Comparison of ENCODE assay signal across 18 mouse cellular contexts in the genomic region with DNA sequence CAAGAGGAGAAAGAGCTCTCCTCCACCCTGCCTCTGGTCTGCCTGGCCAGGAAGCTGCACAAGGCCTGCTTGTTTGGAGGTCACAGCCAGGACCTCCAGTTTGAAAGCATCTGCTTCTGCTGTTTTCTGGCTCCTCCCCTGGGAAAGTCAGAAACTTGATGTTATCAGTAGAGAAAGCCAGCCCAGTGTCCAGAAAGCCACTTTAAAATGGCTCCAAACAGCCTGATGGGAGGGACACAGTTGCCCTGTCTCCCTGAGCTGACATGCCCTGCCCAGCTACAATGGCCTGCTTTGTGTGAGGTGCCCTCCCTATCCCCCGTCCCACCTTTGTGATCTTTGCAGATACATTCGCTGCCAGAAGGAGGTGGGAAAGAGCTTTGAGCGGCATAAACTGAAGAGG. TPM values are rescaled to one million over a fixed set of nuclear protein-coding genes. Genes with fewer than 3 reads are reported as not detected.
DNase-seq lines count a peak whose midpoint lies in the region; ATAC-seq and TF ChIP-seq lines count a peak whose summit lies in the region.
"Had no signal": no experiment of that assay in that cellular context is flagged by ENCODE, and none has a peak within 500 bp of the region (broad histone marks: within the 10 kb centered on the region; RNA-seq: fewer than 3 reads in every experiment).

No protein-coding gene starts in this region.

- no peak for TF ChIP-seq POLR2A in testis, adult 2 months (IDR thresholded peaks at IDR 0.05; ENCODE audit: control insufficient read depth, low read depth, low read length)

- H3K27ac ChIP-seq in heart, embryonic 10.5 days = peak overlapping the region; percentile 52; the same call in 1 of the 2 replicates
- H3K27ac ChIP-seq in hindbrain, embryonic 12.5 days = peak overlapping the region; percentile 66; the same call in 1 of the 2 replicates
- H3K27ac ChIP-seq in hindbrain, embryonic 16.5 days (ENCODE audit: low read depth, low read length) = no peak overlapping the region
- H3K27ac ChIP-seq in testis, adult 2 months (ENCODE audit: control insufficient read depth, insufficient read depth, low read depth, low read length) = peak overlapping the region; percentile 46; the same call in 1 of the 2 replicates
- H3K27ac ChIP-seq: forebrain, embryonic 13.5 days; limb, embryonic 13.5 days had no signal

- 69% methylated on average over 3 of the region's 3 CpGs for WGBS in heart, embryonic 10.5 days
- 73% methylated on average over 3 of the region's 3 CpGs for WGBS in hindbrain, embryonic 12.5 days
- 75% methylated on average over 3 of the region's 3 CpGs for WGBS in hindbrain, embryonic 16.5 days

- H3K9ac ChIP-seq in hindbrain, embryonic 12.5 days = no peak overlapping the region
- H3K9ac ChIP-seq in hindbrain, embryonic 16.5 days (ENCODE audit: low read depth, low read length) = no peak overlapping the region
- H3K9ac ChIP-seq: forebrain, embryonic 13.5 days; limb, embryonic 13.5 days had no signal

- H3K4me1 ChIP-seq in heart, embryonic 10.5 days = peaks cover 61% of the 10 kb centered on the region
- H3K4me1 ChIP-seq in hindbrain, embryonic 12.5 days = peaks cover 26% of the 10 kb centered on the region
- no peaks in the 10 kb centered on the region for H3K4me1 ChIP-seq in hindbrain, embryonic 16.5 days (ENCODE audit: control insufficient read depth, insufficient read depth, low read depth, low read length)
- peaks cover 8% of the 10 kb centered on the region for H3K4me1 ChIP-seq in testis, adult 2 months (ENCODE audit: control insufficient read depth, insufficient read depth, low read length)

- ATAC-seq in hindbrain, embryonic 12.5 days (ENCODE audit: low FRiP score) = no peak
- ATAC-seq in hindbrain, embryonic 16.5 days = no peak
- ATAC-seq: forebrain, embryonic 13.5 days had no signal

- DNase-seq in heart, embryonic 10.5 days (ENCODE audit: low spot score) = peak; percentile 74
- DNase-seq in heart, adult 11 months = no peak
- DNase-seq in testis, postnatal 14 days (ENCODE audit: low spot score) = no peak
- no peak for DNase-seq in lung, postnatal 25 days (ENCODE audit: low spot score)
- no peak for DNase-seq in urinary bladder, adult 18-20 months (ENCODE audit: low spot score in 2 of 2)
- DNase-seq: adrenal gland, adult 2 months; cerebellum, adult 9-10 months; heart, postnatal 36 days; kidney, adult 2 months; kidney, postnatal 4 days had no signal

- peaks cover 80% of the 10 kb centered on the region for H3K36me3 ChIP-seq in heart, embryonic 10.5 days
- H3K36me3 ChIP-seq in hindbrain, embryonic 12.5 days = peaks cover 79% of the 10 kb centered on the region
- H3K36me3 ChIP-seq in hindbrain, embryonic 16.5 days (ENCODE audit: control insufficient read depth, insufficient read depth, low read length) = peaks cover 54% of the 10 kb centered on the region
- peaks cover 1% of the 10 kb centered on the region for H3K36me3 ChIP-seq in testis, adult 2 months (ENCODE audit: control insufficient read depth, insufficient read depth, low read length)

- H3K9me3 ChIP-seq in heart, embryonic 10.5 days = no peaks in the 10 kb centered on the region
- H3K9me3 ChIP-seq in hindbrain, embryonic 12.5 days (replicated peaks) = no peaks in the 10 kb centered on the region
- H3K9me3 ChIP-seq in hindbrain, embryonic 16.5 days (ENCODE audit: control insufficient read depth, low read length) = no peaks in the 10 kb centered on the region
- H3K9me3 ChIP-seq: forebrain, embryonic 13.5 days; limb, embryonic 13.5 days; megakaryocyte, embryonic 14.5 days had no signal

- no peak overlapping the region for H3K4me3 ChIP-seq in heart, embryonic 10.5 days
- H3K4me3 ChIP-seq in hindbrain, embryonic 12.5 days = no peak overlapping the region
- no peak overlapping the region for H3K4me3 ChIP-seq in hindbrain, embryonic 16.5 days (ENCODE audit: low read length)
- H3K4me3 ChIP-seq in testis, adult 2 months (ENCODE audit: control insufficient read depth, low read depth, low read length) = no peak overlapping the region
- H3K4me3 ChIP-seq: forebrain, embryonic 13.5 days; limb, embryonic 13.5 days; megakaryocyte, embryonic 14.5 days had no signal

- H3K4me2 ChIP-seq in hindbrain, embryonic 12.5 days (replicated peaks) = no peak overlapping the region
- no peak overlapping the region for H3K4me2 ChIP-seq in hindbrain, embryonic 16.5 days (ENCODE audit: low read length)
- H3K4me2 ChIP-seq: forebrain, embryonic 13.5 days; limb, embryonic 13.5 days had no signal

- peaks cover 5% of the 10 kb centered on the region for H3K27me3 ChIP-seq in heart, embryonic 10.5 days (ENCODE audit: insufficient read depth, poor library complexity, severe bottlenecking)
- H3K27me3 ChIP-seq in hindbrain, embryonic 12.5 days = peaks cover 9% of the 10 kb centered on the region
- no peaks in the 10 kb centered on the region for H3K27me3 ChIP-seq in hindbrain, embryonic 16.5 days (replicated peaks; ENCODE audit: control insufficient read depth, insufficient read depth, low read length)
- H3K27me3 ChIP-seq in testis, adult 2 months (ENCODE audit: control insufficient read depth, insufficient read depth, low read length) = no peaks in the 10 kb centered on the region

- TF ChIP-seq CTCF in testis, adult 2 months (IDR thresholded peaks at IDR 0.05; ENCODE audit: control insufficient read depth, insufficient read depth, insufficient replicate concordance, low read depth, low read length) = no peak

RNA-seq across cellular contexts. Expression of gene Paqr6, which starts 4.4 kb away (rescaled TPM):
- 1.7 and 2.2 TPM in 2 replicates for polyA plus RNA-seq in heart, embryonic 10.5 days (2016; fragmentation: Nextera tagmentation; extraction: Ambion mirVana)
- 2.2 and 2.8 TPM in 2 replicates for polyA plus RNA-seq in hindbrain, embryonic 12.5 days (2016; fragmentation: Nextera tagmentation; extraction: Ambion mirVana)
- 2.9 and 3.1 TPM in 2 replicates for polyA plus RNA-seq in hindbrain, embryonic 16.5 days (2015; fragmentation: Nextera tagmentation; extraction: Ambion mirVana)
- polyA plus RNA-seq in testis, adult 2 months (2012; rRNA removed) = 6.2 and 6.4 TPM in 2 replicates

RNA-seq across cellular contexts. Expression of gene Bglap3, which starts 12.6 kb away (rescaled TPM):
- polyA plus RNA-seq in heart, embryonic 10.5 days (2016; fragmentation: Nextera tagmentation; extraction: Ambion mirVana) = 0.44 TPM in 1 of 2 replicates, not detected in the other
- not detected in 2 replicates for polyA plus RNA-seq in hindbrain, embryonic 12.5 days (2016; fragmentation: Nextera tagmentation; extraction: Ambion mirVana)
- polyA plus RNA-seq in hindbrain, embryonic 16.5 days (2015; fragmentation: Nextera tagmentation; extraction: Ambion mirVana) = 0.09 and 0.10 TPM in 2 replicates
- 1.7 TPM in 1 of 2 replicates, not detected in the other for polyA plus RNA-seq in testis, adult 2 months (2012; rRNA removed)
- polyA plus RNA-seq: adrenal gland, adult 2 months; forebrain, embryonic 13.5 days; limb, embryonic 13.5 days had no signal

RNA-seq across cellular contexts. Expression of gene Bglap2, which starts 18.5 kb away (rescaled TPM):
- polyA plus RNA-seq in heart, embryonic 10.5 days (2016; fragmentation: Nextera tagmentation; extraction: Ambion mirVana) = not detected in 2 replicates
- polyA plus RNA-seq in hindbrain, embryonic 12.5 days (2016; fragmentation: Nextera tagmentation; extraction: Ambion mirVana) = not detected in 2 replicates
- not detected in 2 replicates for polyA plus RNA-seq in hindbrain, embryonic 16.5 days (2015; fragmentation: Nextera tagmentation; extraction: Ambion mirVana)
- polyA plus RNA-seq in testis, adult 2 months (2012; rRNA removed) = 0.31 and 0.42 TPM in 2 replicates
- polyA plus RNA-seq: embryonic facial prominence, embryonic 11.5 days; forebrain, embryonic 13.5 days; kidney, adult 2 months; limb, embryonic 13.5 days; spleen, adult 2 months had no signal

RNA-seq across cellular contexts. Expression of gene Smg5, which starts 23.9 kb away (rescaled TPM):
- 64.5 and 76.0 TPM in 2 replicates for polyA plus RNA-seq in heart, embryonic 10.5 days (2016; fragmentation: Nextera tagmentation; extraction: Ambion mirVana)
- polyA plus RNA-seq in hindbrain, embryonic 12.5 days (2016; fragmentation: Nextera tagmentation; extraction: Ambion mirVana) = 83.3 and 83.8 TPM in 2 replicates
- polyA plus RNA-seq in hindbrain, embryonic 16.5 days (2015; fragmentation: Nextera tagmentation; extraction: Ambion mirVana) = 49.7 and 61.5 TPM in 2 replicates
- polyA plus RNA-seq in testis, adult 2 months (2012; rRNA removed) = 105 and 112 TPM in 2 replicates

RNA-seq across cellular contexts. Expression of gene Tmem79, which starts 24.0 kb away (rescaled TPM):
- 2.5 and 2.6 TPM in 2 replicates for polyA plus RNA-seq in heart, embryonic 10.5 days (2016; fragmentation: Nextera tagmentation; extraction: Ambion mirVana)
- 1.7 and 2.1 TPM in 2 replicates for polyA plus RNA-seq in hindbrain, embryonic 12.5 days (2016; fragmentation: Nextera tagmentation; extraction: Ambion mirVana)
- polyA plus RNA-seq in hindbrain, embryonic 16.5 days (2015; fragmentation: Nextera tagmentation; extraction: Ambion mirVana) = 1.3 TPM in 2 replicates
- 9.5 TPM in 2 replicates for polyA plus RNA-seq in testis, adult 2 months (2012; rRNA removed)
